Mouse (Mus musculus): ENCODE results near the gene Gpr61. TPM values are rescaled to one million over a fixed set of nuclear protein-coding genes. Genes with fewer than 3 reads are reported as not detected.

Gpr61 gene
- total RNA-seq, 2 experiments from 2014 or later, result not detected

- no peak for ATAC-seq (replicated peaks; ENCODE audit: low FRiP score, low TSS enrichment, poor library complexity, severe bottlenecking)
These were observed 25.8 kb upstream of the Gpr61 start for GRCm38 (mm10) chr3:108180514-108180913.

GRCm38 (mm10) chr3:108178756-108179715, 24.4 kb upstream of the Gpr61 start:
- no peak for ATAC-seq (replicated peaks; ENCODE audit: low FRiP score, low TSS enrichment, poor library complexity, severe bottlenecking)

DNA sequence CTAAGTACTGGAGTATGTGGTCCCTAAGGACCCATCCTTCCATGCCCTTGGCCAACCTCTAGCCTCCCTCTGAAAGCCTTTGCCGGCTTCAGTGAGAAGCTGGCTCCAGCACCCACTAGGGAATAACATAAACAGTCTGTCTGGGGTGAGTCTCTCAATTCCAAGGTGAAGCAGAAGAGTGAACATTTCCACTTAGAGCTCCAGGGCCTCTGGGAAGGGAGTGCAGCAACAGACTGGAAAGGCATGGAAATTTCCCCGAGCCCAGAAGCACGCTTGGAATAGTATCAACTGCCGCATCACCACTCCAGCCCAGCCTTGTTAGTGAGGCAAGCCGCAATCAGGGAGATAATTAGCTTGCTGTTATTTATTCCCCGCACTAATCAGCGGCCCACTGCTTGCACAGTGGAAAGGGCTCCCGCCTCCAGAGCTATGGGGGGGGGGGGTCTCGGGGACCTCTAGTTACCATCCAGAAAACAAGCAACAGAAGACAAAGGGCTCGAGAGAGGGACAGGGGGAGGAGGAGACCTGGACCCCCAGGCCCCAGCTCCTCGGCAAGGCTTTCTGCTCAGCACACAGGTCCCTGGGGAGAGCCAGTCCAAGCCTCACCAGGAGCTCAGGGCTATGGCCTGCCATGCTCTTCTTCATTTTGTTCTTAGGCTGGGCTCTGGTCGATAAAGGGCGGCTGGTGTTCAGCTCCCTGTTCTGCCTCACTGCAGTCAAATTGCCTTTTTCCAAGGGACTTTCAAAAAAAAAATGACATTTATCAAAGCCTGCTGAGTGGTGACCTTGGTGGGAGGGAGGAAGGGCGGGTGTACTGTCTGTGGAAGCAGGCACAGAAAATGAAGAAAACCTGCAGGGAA, 20.2 kb upstream of the Gpr61 start:
- ATAC-seq (replicated peaks; ENCODE audit: low FRiP score, low TSS enrichment, poor library complexity, severe bottlenecking), result no peak

- no peak for ATAC-seq (replicated peaks; ENCODE audit: low FRiP score, low TSS enrichment, poor library complexity, severe bottlenecking)
These were observed 14.5 kb upstream of the Gpr61 start for GRCm38 (mm10) chr3:108169199-108169598.

- no peak for ATAC-seq (replicated peaks; ENCODE audit: low FRiP score, low TSS enrichment, poor library complexity, severe bottlenecking)
These were observed 12.8 kb upstream of the Gpr61 start for GRCm38 (mm10) chr3:108167499-108167898.

DNA sequence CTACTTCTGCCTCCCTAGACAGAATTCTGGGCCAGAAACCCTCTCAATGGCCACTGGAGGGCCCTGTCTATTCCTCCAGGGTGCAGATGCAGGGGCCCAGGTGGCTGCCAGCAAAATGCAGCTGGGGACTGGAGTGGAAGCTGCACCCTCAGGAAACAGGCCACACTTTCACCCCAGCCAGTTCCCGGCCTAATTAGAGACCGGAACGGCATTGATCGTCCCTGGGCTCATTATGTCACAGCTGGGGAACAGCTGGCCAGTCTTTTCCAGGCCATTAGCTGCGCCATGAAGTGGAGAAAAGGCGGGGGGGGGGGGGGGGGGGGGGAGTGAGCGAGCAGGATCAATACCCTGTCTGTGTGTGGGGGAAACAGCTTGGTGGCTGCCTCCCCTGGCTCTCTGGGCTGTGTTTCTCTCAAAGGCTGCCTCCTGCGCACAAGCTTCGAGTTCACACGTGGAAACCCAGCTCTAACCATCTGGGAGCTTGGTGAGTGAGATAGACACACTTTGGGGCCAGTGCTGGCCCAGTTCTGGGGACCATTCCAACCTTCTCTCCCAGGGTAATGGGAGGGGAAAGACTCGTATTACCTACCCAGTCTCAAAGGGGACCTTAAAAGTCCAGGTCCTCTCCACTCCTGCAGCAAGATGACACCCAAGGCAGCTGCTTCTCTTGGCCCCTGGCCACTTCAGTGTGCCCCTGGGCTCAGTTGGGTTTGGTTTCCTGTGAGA, 12.0 kb upstream of the Gpr61 start:
- ATAC-seq (replicated peaks; ENCODE audit: low FRiP score, low TSS enrichment, poor library complexity, severe bottlenecking), result 0 out of 2 replicates have a peak, but pooled peaks have one; percentile 19

- ATAC-seq (replicated peaks; ENCODE audit: low FRiP score, low TSS enrichment, poor library complexity, severe bottlenecking), result no peak
These were observed 11.0 kb upstream of the Gpr61 start for GRCm38 (mm10) chr3:108165532-108166315.

DNA sequence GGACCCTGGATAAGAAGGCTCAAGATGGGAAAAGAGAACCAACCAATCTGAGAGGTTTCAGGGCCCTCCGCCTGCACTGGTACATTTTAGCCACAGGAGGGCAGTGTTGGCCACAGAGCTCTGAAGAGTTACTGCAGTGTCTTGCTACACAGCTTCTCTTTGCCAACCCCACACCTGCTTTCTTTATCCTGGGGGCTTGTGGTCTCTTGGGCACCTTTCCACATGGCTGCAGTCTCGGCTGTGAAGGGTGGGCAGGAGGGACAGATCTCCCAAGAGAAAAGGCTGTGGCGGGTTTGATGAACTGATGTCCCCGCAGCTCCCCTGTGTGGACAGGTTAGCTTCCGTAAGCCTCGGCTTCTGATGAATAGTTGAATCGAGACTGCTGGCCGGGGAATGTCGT, 10.1 kb upstream of the Gpr61 start:
- peak; percentile 85 for ATAC-seq (replicated peaks; ENCODE audit: low FRiP score, low TSS enrichment, poor library complexity, severe bottlenecking)

GRCm38 (mm10) chr3:108164091-108164490, 9.4 kb upstream of the Gpr61 start:
- ATAC-seq (replicated peaks; ENCODE audit: low FRiP score, low TSS enrichment, poor library complexity, severe bottlenecking), result no peak

DNA sequence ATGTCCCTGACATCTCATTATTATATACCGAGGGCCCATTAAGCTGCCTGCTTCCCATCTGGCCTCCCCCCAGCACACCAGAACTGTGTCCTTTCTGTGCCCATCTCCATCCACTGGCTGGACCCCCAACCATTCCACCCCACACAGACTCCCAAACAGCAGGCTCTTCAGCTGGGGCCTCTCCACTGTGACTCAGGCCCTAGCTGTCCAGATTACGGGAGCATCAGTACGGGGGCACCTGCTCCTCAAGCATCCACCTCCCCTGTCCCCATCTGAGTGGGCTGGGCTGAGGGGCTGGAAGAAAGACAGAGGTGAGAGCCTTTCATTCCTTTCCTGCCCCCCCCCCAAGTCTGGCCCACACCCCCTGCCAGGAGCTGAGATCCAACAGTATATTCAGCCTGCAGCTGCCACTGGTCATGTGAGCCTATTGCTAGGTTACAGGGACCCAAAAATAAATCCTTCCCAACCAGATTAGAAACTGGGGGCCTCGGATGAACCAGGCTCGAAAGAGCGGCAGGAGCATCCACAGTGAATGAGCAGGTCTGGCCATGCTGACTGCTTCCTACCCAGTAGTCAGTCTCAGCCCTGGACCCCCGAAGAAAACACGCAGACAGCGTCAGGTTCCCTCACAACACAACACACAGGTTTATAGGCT, 3.8 kb upstream of the Gpr61 start:
- no peak for ATAC-seq (replicated peaks; ENCODE audit: low FRiP score, low TSS enrichment, poor library complexity, severe bottlenecking)

- ATAC-seq (replicated peaks; ENCODE audit: low FRiP score, low TSS enrichment, poor library complexity, severe bottlenecking), result no peak
These were observed 2.4 kb downstream of the Gpr61 start for GRCm38 (mm10) chr3:108152290-108152689.

DNA sequence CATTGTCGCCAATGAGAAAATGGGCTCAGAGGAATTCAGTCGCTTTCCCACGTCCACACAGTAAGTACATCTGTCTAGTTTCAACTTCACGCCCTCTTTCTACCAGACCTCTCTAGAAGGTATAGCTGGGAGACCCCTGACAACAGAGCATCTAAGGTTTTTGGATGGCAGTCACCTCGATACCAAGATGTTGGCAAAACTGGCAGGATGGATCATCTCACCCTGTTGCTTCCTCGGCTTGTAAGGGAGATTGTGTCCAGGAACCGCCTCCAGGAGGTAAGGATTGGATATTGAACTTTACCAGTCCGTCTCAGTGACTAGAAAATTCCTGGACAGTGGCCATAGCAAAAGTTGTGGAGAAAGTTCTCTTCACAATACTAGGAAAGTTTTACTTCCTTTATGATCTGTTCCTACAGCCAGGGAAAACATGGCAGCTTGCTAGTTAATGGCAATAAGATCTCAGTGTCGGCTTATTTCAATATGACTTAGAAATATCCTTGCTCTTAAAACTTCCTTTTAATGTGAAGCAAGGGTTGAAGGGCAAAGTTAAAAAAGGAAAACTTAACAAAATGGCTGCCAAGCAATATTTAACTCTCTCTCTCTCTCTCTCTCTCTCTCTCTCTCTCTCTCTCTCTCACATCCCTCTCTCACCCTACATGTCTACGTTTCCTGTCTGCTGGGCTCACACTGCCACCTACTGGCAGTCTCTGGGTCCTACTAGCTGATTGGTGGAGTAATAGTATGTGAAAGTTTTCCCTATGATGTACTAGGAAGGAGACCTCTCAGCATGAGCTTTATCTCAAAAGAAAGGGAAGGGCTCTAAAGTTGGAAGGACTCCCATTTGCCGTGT, 7.1 kb downstream of the Gpr61 start:
- peak; percentile 67 for ATAC-seq (replicated peaks; ENCODE audit: low FRiP score, low TSS enrichment, poor library complexity, severe bottlenecking)

DNA sequence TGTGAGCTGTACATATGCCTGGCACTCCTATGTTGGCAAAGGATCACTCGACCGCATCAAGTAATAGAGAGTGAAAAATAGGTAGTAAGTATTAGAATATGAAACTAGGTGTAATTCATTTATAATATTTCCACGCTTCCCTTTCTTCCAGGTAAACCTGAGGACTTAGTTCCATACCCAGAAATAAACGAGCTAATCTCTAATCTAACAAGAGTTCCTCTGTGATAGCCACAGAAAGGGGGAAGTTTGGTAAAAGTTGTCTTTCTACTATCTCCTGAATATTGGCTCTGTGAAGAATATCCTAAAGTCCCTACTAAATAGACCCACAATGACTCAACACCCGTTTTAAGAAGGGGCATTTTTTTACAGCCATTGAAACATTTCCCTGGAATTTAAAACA, 8.0 kb downstream of the Gpr61 start:
- ATAC-seq (replicated peaks; ENCODE audit: low FRiP score, low TSS enrichment, poor library complexity, severe bottlenecking), result no peak

DNA sequence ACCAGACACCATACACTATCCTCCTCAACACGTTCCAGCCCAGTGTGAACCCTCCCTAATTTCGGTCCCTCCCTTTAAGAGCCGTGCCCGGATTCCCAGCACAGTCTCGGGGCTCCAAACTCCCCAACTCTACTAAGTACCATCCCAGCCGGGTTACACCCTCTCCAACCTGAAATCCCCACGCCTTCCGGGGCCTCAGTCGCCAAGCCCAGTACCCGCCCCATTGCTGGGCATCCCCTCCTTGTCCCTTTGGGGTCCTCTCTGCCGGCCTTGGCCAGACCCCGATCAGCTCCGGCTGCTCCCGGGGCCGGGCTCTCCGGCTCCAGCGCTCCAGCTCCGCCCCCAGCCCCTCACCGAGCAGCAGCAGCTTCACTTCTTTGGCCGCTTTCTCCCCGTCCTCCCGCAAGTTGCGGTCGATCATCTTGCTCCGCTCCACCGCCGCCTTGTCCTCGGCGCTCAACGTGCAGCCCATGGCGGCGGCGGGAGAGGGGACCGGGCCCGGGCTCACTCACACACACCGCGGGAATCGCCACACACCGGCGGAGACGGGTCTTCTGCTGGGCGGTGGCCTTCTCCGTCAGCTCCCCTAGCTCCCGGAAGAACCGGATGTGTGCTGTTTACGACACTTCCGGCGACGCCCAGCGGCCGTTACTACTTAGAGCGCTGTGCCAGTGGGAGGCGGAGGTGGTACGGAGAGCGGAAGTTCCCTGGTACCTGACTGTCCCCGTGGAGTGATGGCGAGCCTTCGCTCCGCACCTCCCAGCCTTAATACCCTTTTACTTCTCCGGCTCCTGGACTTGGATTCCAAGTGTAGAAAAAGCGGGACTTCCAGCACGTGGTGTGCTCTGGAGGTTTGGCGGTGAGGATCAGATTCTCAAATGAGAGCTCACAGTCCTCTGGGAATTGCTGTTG, 8.9 kb downstream of the Gpr61 start, which contains the start of gene Gnai3:
Gene Gnai3, minus strand, starts transcription at position 613 of the 912 bp plus-strand sequence.
- ATAC-seq (replicated peaks; ENCODE audit: low FRiP score, low TSS enrichment, poor library complexity, severe bottlenecking), result peak; percentile 94

DNA sequence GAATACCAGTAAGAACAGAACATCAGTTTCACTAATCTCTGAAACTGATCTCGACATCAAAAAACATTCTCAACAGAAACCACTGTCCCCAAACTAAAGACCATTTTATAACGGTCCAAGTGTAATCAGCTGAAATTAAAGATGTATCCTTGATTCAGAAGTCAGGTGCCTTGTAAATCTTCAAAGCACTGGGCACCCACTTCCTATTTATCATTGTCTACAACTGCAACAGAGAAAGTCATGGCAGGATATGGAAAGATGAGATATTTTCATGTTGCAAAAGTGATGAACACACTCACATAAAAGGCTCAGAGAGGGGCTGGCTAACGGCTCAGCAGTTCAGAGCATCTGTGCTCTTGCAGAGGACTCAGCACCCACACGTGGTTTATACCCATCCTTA, 13.9 kb downstream of the Gpr61 start:
- ATAC-seq (replicated peaks; ENCODE audit: low FRiP score, low TSS enrichment, poor library complexity, severe bottlenecking), result no peak

DNA sequence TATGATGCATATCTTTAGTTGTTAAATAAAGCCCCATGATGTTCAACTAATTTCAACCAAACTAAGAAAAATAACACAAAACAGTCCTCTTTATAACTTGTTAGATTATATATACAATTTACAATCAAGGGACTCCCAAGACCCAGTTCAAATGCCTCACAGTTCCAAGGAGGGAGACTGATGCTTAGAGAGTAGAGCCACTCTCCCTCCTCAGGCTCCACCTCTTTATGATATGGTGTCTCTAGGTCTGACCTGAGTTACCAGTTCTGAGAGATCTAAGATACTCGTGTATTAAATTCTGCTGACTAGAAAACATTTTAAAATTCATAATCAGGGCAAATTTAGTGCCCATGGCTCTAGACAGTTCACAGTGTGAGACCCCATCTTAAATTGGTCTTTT, 15.6 kb downstream of the Gpr61 start:
- no peak for ATAC-seq (replicated peaks; ENCODE audit: low FRiP score, low TSS enrichment, poor library complexity, severe bottlenecking)

Data from megakaryocyte-erythroid progenitor cell, adult 5-6 weeks (primary cell).